Mouse (Mus musculus) spleen, postnatal 14 days (tissue): ENCODE data around the gene Gm49450.
"Not testable (repeated sequence)": the region's sequence is repeated elsewhere in the genome, so short reads cannot be mapped to it uniquely, and the experiment has no call there.

Experiments
- DNase-seq, 2 experiments: peaks; one replicate each; pipeline ENCODE4 v3.0.0; 2021 to 2022; ENCODE audit warnings: low spot score in 2 of 2

Gene Gm49450

GRCm38 (mm10) chr15:98927566-98927965, 25.8 kb downstream of the Gm49450 start:
- no peak for DNase-seq

DNA sequence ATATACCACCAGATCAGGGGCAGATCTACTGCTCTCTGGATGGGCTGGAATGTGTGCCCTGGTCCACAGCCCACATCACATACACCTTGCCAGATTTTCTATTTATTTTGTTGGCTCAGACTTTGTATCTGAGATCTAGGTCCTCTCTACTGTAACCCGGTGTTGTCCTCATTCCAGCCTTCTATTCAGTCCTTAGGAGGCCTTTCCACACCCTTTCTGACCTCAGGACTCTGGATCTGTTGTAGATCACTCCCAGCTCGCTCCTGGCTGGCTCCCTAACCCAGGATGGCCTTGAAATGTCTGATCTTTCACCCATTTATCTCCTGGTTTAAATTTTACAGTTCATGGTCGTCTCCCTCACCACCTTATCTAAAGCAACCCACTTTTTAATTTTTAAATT, 28.7 kb downstream of the Gm49450 start:
- DNase-seq: no peak

- no peak for DNase-seq
These were observed 30.3 kb downstream of the Gm49450 start for GRCm38 (mm10) chr15:98923031-98923537.

DNA sequence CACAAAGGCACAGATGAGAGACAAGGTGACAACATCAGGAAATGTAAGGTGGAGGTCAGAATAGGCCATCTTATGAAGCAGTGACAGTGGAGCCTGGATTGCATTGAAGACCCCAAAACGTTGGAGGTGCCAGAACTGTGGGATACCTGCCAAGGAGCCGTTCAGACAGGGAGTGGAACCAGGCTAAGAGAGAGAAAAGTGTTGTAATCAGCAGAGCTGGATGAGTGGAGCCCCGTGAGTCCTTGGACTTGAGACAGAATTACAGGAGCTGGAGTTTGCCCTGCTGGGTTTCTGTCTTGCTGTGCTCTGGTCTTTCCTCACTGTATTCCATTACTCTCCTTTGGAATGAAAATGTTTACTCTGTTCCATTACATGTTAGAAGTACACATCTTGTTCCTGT, 30.8 kb downstream of the Gm49450 start:
- DNase-seq: no peak

GRCm38 (mm10) chr15:98921510-98921909, 31.8 kb downstream of the Gm49450 start:
- no peak for DNase-seq

DNA sequence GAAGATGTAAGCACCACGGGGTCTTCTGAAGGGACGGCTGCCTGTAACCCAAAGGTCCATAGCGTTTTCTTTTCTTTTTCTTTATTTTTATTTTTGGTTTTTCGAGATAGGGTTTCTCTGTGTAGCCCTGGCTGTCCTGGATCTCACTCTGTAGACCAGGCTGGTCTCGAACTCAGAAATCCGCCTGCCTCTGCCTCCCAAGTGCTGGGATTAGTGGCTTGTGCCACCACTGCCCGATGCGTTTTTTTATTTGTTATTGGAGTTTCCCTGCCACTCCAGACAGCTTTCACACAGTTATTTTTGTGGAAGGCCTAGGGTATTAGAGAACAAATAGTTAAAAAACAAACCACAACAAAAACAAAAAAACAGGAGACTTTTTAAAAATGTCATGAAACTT, 34.9 kb downstream of the Gm49450 start:
- not testable (repeated sequence) for DNase-seq

- DNase-seq: peak; percentile 95 to 96
These were observed 35.5 kb downstream of the Gm49450 start, which contains the start of gene Lmbr1l for GRCm38 (mm10) chr15:98917538-98918498. TSS of gene Lmbr1l (minus strand) at chr15:98918231.

DNA sequence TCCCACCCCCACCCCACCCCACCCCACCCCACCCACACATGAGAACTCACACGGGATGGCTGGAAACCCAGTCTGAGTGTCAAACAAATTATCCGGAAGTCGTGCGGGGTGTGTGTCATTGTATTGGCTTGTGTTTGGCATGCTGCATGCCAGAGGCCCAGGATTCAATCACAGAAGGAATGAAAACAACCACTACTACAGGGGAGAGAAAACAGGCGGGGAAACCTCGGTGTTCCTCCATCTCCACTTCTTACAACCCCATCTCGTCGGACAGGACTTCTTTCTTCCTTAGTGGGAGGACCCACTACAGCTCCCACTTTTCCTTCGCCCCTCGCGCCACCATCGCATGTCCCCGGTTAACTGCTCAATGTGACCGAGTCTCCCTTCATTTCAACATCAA, 36.3 kb downstream of the Gm49450 start:
- no peak for DNase-seq

GRCm38 (mm10) chr15:98916016-98916415, 37.3 kb downstream of the Gm49450 start:
- DNase-seq: no peak

GRCm38 (mm10) chr15:98914903-98915302, 38.4 kb downstream of the Gm49450 start:
- no peak for DNase-seq

DNA sequence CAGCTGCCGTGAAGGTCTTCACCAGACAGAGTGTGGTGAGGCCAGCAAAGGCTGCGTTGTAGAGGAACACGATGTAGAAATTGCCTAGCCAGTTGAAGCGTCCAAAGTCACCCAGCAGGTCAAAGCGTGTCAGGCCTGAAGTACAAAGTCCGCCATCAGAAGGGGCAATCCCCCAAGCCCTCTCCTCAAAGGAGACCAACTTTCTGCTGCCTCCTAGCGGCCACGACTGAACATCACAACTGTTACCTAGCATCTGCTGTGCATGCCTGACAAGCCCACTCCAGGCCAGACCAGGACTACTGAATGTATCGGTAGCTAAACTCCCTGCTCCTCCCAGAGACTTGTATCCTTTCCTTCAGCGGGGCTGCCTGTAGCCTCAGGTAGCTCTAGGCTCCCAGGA, 48.7 kb downstream of the Gm49450 start:
- DNase-seq: no peak

DNA sequence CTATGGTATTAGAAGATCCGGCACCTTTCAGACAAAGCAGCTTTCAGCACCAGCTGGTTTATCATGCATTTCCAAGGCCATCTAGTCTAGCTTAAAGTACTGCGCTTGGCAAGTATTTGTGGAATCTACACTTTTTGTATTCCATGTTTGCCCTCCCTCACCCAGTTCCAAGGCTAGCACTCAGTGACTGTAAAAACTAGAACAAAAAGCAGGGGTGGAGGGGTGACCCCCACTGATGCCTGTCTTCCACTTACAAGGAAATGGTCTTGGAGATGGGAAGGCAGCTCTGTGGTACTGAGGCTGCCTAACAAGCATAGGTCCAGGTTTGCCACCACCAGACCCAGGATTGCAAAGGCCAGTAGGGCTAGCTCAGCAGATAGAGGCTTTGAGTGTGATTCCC, 50.8 kb downstream of the Gm49450 start:
- DNase-seq: no peak

DNA sequence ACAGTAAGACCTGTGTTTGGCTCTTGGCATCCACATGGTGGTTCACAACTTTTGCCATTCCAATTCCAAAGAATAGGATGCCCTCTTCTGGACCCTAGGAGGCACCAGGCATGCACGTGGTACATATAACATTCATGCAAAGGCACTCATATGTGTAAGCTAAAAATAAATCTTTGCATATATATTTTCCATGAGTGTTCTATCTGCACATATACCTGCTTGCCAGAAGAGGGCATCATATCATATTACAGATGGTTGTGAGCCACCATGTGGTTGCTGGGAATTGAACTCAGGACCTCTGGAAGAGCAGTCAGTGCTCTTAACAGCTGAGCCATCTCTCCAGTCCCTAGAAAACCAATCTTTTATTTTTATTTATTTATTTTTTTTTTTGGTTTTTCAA, 51.8 kb downstream of the Gm49450 start:
- DNase-seq: no peak

DNA sequence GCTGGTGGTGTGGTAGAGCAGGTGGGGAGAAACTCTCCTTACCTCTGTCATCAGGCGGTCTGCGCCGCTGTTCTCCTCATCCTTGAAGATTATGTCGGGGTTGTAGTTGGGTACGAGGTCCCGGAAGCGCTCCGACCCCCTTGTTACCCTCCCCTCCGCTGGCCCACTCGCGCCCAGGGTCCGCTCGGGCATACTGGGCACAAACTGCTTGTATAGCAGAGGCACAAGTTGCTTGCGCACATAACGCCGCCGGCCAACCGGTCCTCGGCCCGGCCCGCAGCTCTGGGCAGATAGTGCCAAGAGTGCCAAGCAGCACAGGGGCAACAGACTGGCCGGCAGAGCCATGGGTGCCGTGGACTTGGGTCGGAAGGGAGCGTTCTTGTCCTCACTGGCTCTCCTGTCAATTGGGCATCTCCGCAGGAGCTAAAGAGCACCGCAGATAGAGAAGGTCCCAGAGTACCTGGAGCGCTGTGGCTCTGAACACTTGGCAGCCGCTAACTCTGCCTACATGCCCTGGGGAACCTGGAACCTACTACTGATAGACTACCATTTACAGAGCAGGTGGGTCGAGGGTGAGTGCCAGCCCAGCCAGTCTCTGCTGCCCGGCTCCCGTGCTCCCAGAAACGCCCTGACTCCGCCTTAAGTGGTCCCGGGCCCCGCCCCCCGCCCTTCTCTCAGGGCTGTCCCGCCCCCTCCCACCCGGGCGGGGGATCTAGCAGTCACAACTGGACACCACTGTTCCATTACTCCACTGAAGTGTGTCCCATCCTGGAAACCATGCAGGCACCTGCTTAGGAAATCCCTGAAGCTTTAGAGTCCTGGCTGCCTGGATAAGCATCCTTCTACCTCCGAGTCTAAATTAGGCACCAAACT, 55.2 kb downstream of the Gm49450 start, which contains the start of gene Dhh:
Gene Dhh (minus strand): TSS at position 613 of the 873 bp plus-strand sequence.
- no peak for DNase-seq

- DNase-seq: no peak
These were observed 55.9 kb downstream of the Gm49450 start for GRCm38 (mm10) chr15:98897495-98897894.

DNA sequence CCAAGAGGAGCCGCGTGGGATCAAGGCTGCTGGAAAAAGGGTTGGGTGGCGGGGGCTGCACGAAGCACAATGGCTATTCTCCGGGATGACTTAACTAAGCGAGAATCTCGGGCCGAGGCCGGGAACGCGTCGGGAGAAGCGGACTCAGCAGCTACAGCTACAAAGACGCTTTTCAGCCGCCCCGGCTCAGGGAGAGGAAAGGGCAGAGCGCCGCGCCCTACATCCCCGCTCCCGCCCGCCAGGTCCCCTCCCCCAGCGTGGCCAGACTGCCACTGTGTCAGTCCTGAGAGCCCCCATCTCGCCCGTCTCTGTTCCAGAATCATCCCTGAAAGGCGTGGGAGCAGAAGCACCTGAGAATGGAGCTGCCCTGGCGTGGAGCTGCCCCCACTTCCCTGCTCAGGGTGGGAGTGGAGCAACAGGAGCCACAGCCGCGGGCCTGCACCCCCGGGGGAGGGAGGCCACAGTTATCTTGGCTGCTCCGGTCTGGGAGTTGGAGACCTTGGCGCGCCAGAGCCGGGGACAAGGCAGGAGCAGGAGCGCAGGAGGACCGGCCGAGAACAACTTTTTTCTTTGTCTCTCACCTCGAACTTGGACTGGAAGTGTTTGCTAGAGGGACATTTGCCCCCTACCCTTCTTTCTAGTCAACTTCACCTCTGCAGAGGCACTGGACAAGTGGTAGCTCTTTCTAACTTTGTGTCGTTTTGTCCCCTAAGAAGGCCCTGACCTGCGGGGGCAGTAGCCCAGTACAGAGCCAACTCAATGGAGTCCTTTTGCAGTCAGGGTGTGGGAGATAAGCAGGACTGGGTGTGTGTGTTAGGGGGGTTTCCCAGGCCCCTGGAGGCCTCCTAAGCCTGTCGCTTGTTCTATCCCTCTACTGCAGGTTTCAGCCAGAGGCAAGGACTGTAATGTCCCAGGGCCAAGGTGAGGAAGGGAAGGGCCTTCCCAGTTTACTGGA, 57.4 kb downstream of the Gm49450 start:
- no peak for DNase-seq

DNA sequence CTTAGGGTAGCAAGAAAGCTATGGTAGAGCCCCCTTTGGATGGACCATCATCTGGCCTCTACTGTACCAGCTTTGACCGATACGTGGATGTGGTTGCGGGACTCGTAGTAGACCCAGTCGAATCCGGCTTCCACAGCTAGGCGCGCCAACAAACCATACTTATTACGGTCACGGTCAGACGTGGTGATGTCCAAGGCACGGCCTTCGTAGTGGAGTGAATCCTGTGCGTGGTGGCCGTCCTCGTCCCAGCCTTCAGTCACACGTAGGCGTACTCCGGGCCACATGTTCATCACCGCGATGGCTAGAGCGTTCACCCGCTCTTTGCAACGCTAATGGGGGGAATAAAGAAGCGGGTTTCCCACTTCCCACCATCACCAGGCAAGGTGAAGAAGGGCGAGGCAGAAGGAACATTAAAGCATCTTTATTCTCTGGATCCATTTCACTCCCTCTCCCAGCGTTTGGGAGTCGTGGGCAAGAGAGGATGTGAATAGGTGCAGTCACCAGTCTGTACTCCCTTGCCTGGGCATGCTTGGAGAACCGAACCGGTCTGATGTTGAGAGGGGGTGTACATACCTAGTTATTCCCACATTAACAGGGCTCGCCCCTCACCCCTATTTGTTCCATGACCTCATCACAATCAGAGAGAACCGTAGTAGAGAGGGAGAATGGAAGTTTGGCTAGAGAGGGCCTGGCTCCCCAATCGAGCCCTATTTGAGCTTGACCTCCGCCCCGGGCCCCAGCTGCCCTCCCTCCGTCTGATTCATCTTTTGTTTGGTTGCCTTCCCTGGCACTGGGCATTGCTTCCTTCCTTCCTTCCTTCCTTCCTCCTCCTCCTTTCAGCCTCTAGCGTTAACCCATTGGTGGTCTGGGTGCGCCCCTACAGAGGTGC, 58.4 kb downstream of the Gm49450 start:
- no peak for DNase-seq

DNA sequence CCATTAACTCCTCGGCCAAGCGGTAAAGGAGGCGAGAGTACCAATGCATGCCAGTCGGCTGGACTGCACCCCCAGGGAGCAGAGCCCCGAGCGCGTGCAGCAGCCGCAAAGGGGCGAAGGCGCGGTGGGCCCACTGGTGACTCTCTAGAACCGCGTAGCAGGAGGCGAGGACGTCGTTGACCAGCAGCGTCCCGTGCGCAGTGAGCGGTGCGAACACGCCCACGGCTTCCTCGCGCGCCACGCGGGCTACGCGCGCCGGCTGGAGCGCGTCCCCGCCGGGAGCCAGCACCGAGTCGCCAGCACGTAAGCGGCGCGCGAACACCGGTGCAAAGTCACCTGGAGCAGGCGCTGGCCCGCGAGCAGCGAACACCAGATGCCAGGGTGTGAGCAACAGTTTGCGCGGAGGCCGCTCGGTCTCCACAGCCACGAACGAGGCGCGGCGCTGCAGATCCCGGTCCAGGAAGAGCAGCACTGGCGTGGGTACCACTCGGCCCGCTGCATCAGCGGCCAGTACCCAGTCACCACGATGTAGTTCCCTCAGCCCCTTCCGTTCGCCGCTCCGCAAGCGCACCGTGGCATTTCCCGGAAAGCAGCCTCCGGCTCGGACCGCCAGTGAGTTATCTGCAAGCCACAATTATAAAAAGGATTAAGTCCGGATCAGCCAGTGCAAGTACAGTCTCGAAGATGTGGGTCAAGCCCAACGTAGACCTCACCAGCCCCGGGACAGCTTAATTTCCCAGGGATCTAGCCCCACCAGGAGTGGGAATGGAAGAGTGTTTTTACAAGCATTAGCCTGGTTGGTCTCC, 59.2 kb downstream of the Gm49450 start, which contains the start of gene Rhebl1:
Gene Rhebl1 (minus strand): TSS at position 601 of the 806 bp plus-strand sequence.
- DNase-seq: no peak

GRCm38 (mm10) chr15:98893036-98893435, 60.3 kb downstream of the Gm49450 start:
- DNase-seq: no peak
